Mouse (Mus musculus): Measurements from ENCODE around the gene Gss.

The Gss gene

GRCm38 (mm10) chr2:155592137-155592853 is at the start of gene Gss:
Gene Gss, minus strand, starts transcription at chr2:155592810.
- peak; percentile 98 for DNase-seq (ENCODE audit: low spot score)

- DNase-seq (ENCODE audit: low spot score) = no peak
Measured at GRCm38 (mm10) chr2:155641540-155642472, 49.2 kb upstream of the Gss start.

- no peak for DNase-seq (ENCODE audit: low spot score)
Measured at GRCm38 (mm10) chr2:155640656-155641055, 48.0 kb upstream of the Gss start.

- no peak for DNase-seq (ENCODE audit: low spot score)
Measured at GRCm38 (mm10) chr2:155637411-155637810, 44.8 kb upstream of the Gss start.

- no peak for DNase-seq (ENCODE audit: low spot score)
Measured at GRCm38 (mm10) chr2:155636881-155637280, 44.3 kb upstream of the Gss start.

- DNase-seq (ENCODE audit: low spot score) = no peak
Measured at GRCm38 (mm10) chr2:155635961-155636360, 43.4 kb upstream of the Gss start.

- no peak for DNase-seq (ENCODE audit: low spot score)
Measured at GRCm38 (mm10) chr2:155634562-155634961, 42.0 kb upstream of the Gss start.

- DNase-seq (ENCODE audit: low spot score) = no peak
Measured at GRCm38 (mm10) chr2:155633731-155634130, 41.1 kb upstream of the Gss start.

- no peak for DNase-seq (ENCODE audit: low spot score)
Measured at GRCm38 (mm10) chr2:155633121-155633520, 40.5 kb upstream of the Gss start.

GRCm38 (mm10) chr2:155632138-155632936 is 39.7 kb upstream of the Gss start:
- no peak for DNase-seq (ENCODE audit: low spot score)

GRCm38 (mm10) chr2:155630590-155631416 is 38.2 kb upstream of the Gss start:
- no peak for DNase-seq (ENCODE audit: low spot score)

GRCm38 (mm10) chr2:155630153-155630552 is 37.5 kb upstream of the Gss start:
- DNase-seq (ENCODE audit: low spot score) = no peak

- no peak for DNase-seq (ENCODE audit: low spot score)
Measured at GRCm38 (mm10) chr2:155629231-155629661, 36.6 kb upstream of the Gss start.

- no peak for DNase-seq (ENCODE audit: low spot score)
Measured at GRCm38 (mm10) chr2:155628519-155628918, 35.9 kb upstream of the Gss start.

GRCm38 (mm10) chr2:155628112-155628511 is 35.5 kb upstream of the Gss start:
- no peak for DNase-seq (ENCODE audit: low spot score)

- DNase-seq (ENCODE audit: low spot score) = no peak
Measured at GRCm38 (mm10) chr2:155627030-155627738, 34.6 kb upstream of the Gss start.

- DNase-seq (ENCODE audit: low spot score) = no peak
Measured at GRCm38 (mm10) chr2:155626277-155626676, 33.7 kb upstream of the Gss start.

- no peak for DNase-seq (ENCODE audit: low spot score)
Measured at GRCm38 (mm10) chr2:155624730-155625129, 32.1 kb upstream of the Gss start.

GRCm38 (mm10) chr2:155623996-155624395 is 31.4 kb upstream of the Gss start:
- DNase-seq (ENCODE audit: low spot score) = no peak

GRCm38 (mm10) chr2:155622606-155623005 is 30.0 kb upstream of the Gss start:
- DNase-seq (ENCODE audit: low spot score) = no peak

- DNase-seq (ENCODE audit: low spot score) = peak; percentile 81
Measured at GRCm38 (mm10) chr2:155619817-155620216, 27.2 kb upstream of the Gss start.
